Mouse (Mus musculus): ENCODE results near the gene Sec11a. TPM values are rescaled to one million over a fixed set of nuclear protein-coding genes. Genes with fewer than 3 reads are reported as not detected.
"Not testable (repeated sequence)": the region's sequence is repeated elsewhere in the genome, so short reads cannot be mapped to it uniquely, and the experiment has no call there.

Sec11a gene
- polyA plus RNA-seq, 1 experiment from 2014 or later: 142 TPM

- H3K9ac ChIP-seq (ENCODE audit: low read depth, low read length): no peak overlapping the region
- TF ChIP-seq CTCF (IDR thresholded peaks at IDR 0.05; ENCODE audit: low read depth): no peak
- H3K27me3 ChIP-seq (replicated peaks; ENCODE audit: control insufficient read depth, insufficient read depth, low read length): no peaks in the 10 kb centered on the region
- no peak overlapping the region for H3K4me2 ChIP-seq (replicated peaks; ENCODE audit: low read depth)
- no peaks in the 10 kb centered on the region for H3K9me3 ChIP-seq (ENCODE audit: control insufficient read depth)
- H3K27ac ChIP-seq (ENCODE audit: low read depth, low read length): no peak overlapping the region
- no peaks in the 10 kb centered on the region for H3K4me1 ChIP-seq (replicated peaks; ENCODE audit: control insufficient read depth, insufficient read depth, low read length)
- ATAC-seq: no peak
- no peak overlapping the region for H3K4me3 ChIP-seq (ENCODE audit: low read depth, low read length)
- 92% methylated on average over 11 of the region's 11 CpGs for WGBS
- H3K36me3 ChIP-seq (ENCODE audit: control insufficient read depth, insufficient read depth): no peaks in the 10 kb centered on the region
These were observed 33.0 kb upstream of the Sec11a start for GRCm38 (mm10) chr7:80980566-80980965.

- H3K4me3 ChIP-seq (ENCODE audit: low read depth, low read length); H3K27ac ChIP-seq (ENCODE audit: low read depth, low read length); H3K4me1 ChIP-seq (replicated peaks; ENCODE audit: control insufficient read depth, insufficient read depth, low read length); H3K9me3 ChIP-seq (ENCODE audit: control insufficient read depth); H3K9ac ChIP-seq (ENCODE audit: low read depth, low read length); H3K4me2 ChIP-seq (replicated peaks; ENCODE audit: low read depth); H3K36me3 ChIP-seq (ENCODE audit: control insufficient read depth, insufficient read depth); ATAC-seq; H3K27me3 ChIP-seq (replicated peaks; ENCODE audit: control insufficient read depth, insufficient read depth, low read length): not testable (repeated sequence)
- 21% methylated on average over 3 of the region's 3 CpGs for WGBS
These were observed 26.0 kb upstream of the Sec11a start for GRCm38 (mm10) chr7:80973638-80974015.

- 0 out of 2 replicates have a peak, but pooled peaks have one; percentile 5 for ATAC-seq
- not testable (repeated sequence) for H3K9me3 ChIP-seq (ENCODE audit: control insufficient read depth); H3K27me3 ChIP-seq (replicated peaks; ENCODE audit: control insufficient read depth, insufficient read depth, low read length); H3K4me3 ChIP-seq (ENCODE audit: low read depth, low read length); H3K36me3 ChIP-seq (ENCODE audit: control insufficient read depth, insufficient read depth); H3K4me1 ChIP-seq (replicated peaks; ENCODE audit: control insufficient read depth, insufficient read depth, low read length); H3K27ac ChIP-seq (ENCODE audit: low read depth, low read length); H3K4me2 ChIP-seq (replicated peaks; ENCODE audit: low read depth); H3K9ac ChIP-seq (ENCODE audit: low read depth, low read length)
- 33% methylated on average over 4 of the region's 4 CpGs for WGBS
These were observed 25.5 kb upstream of the Sec11a start for GRCm38 (mm10) chr7:80972920-80973637.

- Histone ChIP-seq H3K27me3 (replicated peaks; ENCODE audit: control insufficient read depth, insufficient read depth, low read length) (no peaks in the 10 kb centered on the region), H3K4me3 (ENCODE audit: low read depth, low read length) (no peak overlapping the region), H3K9me3 (ENCODE audit: control insufficient read depth) (no peaks in the 10 kb centered on the region), H3K27ac (ENCODE audit: low read depth, low read length) (no peak overlapping the region), H3K36me3 (ENCODE audit: control insufficient read depth, insufficient read depth) (no peaks in the 10 kb centered on the region), H3K4me2 (replicated peaks; ENCODE audit: low read depth) (no peak overlapping the region), H3K4me1 (replicated peaks; ENCODE audit: control insufficient read depth, insufficient read depth, low read length) (no peaks in the 10 kb centered on the region), H3K9ac (ENCODE audit: low read depth, low read length) (no peak overlapping the region)
- 93% methylated on average over 5 of the region's 5 CpGs for WGBS
- no peak for TF ChIP-seq CTCF (IDR thresholded peaks at IDR 0.05; ENCODE audit: low read depth)
- ATAC-seq: no peak
These were observed 24.5 kb upstream of the Sec11a start for GRCm38 (mm10) chr7:80972082-80972481.

GRCm38 (mm10) chr7:80971419-80971818, 23.8 kb upstream of the Sec11a start:
- Histone ChIP-seq H3K9ac (ENCODE audit: low read depth, low read length) (no peak overlapping the region), H3K27ac (ENCODE audit: low read depth, low read length) (no peak overlapping the region), H3K4me3 (ENCODE audit: low read depth, low read length) (no peak overlapping the region), H3K9me3 (ENCODE audit: control insufficient read depth) (no peaks in the 10 kb centered on the region), H3K4me1 (replicated peaks; ENCODE audit: control insufficient read depth, insufficient read depth, low read length) (no peaks in the 10 kb centered on the region), H3K36me3 (ENCODE audit: control insufficient read depth, insufficient read depth) (no peaks in the 10 kb centered on the region), H3K4me2 (replicated peaks; ENCODE audit: low read depth) (no peak overlapping the region), H3K27me3 (replicated peaks; ENCODE audit: control insufficient read depth, insufficient read depth, low read length) (no peaks in the 10 kb centered on the region)
- no peak for TF ChIP-seq CTCF (IDR thresholded peaks at IDR 0.05; ENCODE audit: low read depth)
- peak; percentile 63 for ATAC-seq
- 81% methylated on average over 2 of the region's 2 CpGs for WGBS

- Histone ChIP-seq H3K27ac (ENCODE audit: low read depth, low read length) (no peak overlapping the region), H3K27me3 (replicated peaks; ENCODE audit: control insufficient read depth, insufficient read depth, low read length) (no peaks in the 10 kb centered on the region), H3K9ac (ENCODE audit: low read depth, low read length) (no peak overlapping the region), H3K36me3 (ENCODE audit: control insufficient read depth, insufficient read depth) (no peaks in the 10 kb centered on the region), H3K4me3 (ENCODE audit: low read depth, low read length) (no peak overlapping the region), H3K4me1 (replicated peaks; ENCODE audit: control insufficient read depth, insufficient read depth, low read length) (no peaks in the 10 kb centered on the region), H3K9me3 (ENCODE audit: control insufficient read depth) (no peaks in the 10 kb centered on the region), H3K4me2 (replicated peaks; ENCODE audit: low read depth) (peak overlapping the region; percentile 1; the same call in 1 of the 2 replicates)
- WGBS: 33% methylated on average over 3 of the region's 3 CpGs
- TF ChIP-seq CTCF (IDR thresholded peaks at IDR 0.05; ENCODE audit: low read depth): no peak
- ATAC-seq: peak; percentile 85
These were observed 23.3 kb upstream of the Sec11a start for GRCm38 (mm10) chr7:80970913-80971312.

- Histone ChIP-seq H3K4me2 (replicated peaks; ENCODE audit: low read depth) (no peak overlapping the region), H3K9me3 (ENCODE audit: control insufficient read depth) (no peaks in the 10 kb centered on the region), H3K36me3 (ENCODE audit: control insufficient read depth, insufficient read depth) (no peaks in the 10 kb centered on the region), H3K9ac (ENCODE audit: low read depth, low read length) (no peak overlapping the region), H3K27ac (ENCODE audit: low read depth, low read length) (no peak overlapping the region), H3K4me3 (ENCODE audit: low read depth, low read length) (no peak overlapping the region), H3K4me1 (replicated peaks; ENCODE audit: control insufficient read depth, insufficient read depth, low read length) (no peaks in the 10 kb centered on the region), H3K27me3 (replicated peaks; ENCODE audit: control insufficient read depth, insufficient read depth, low read length) (no peaks in the 10 kb centered on the region)
- no peak for ATAC-seq
- WGBS: 75% methylated on average over 6 of the region's 6 CpGs
- TF ChIP-seq CTCF (IDR thresholded peaks at IDR 0.05; ENCODE audit: low read depth): no peak
These were observed 15.2 kb upstream of the Sec11a start for GRCm38 (mm10) chr7:80962799-80963198.

All from intestine, postnatal 0 days (tissue).